Mouse (Mus musculus): ENCODE measurements at regions not wholly inside any gene's neighbourhood (a gene's known extent, or its start where the extent isn't known, plus 50 kb on each side); places are given as distances from the start of the nearest gene placed in this dataset.

- TF ChIP-seq CTCF (IDR thresholded peaks at IDR 0.05; ENCODE audit: insufficient read depth, low read depth, low read length), result no peak
- no peak for TF ChIP-seq POLR2A (IDR thresholded peaks at IDR 0.05; ENCODE audit: insufficient read depth, low read depth, low read length)
Measured at GRCm38 (mm10) chr12:26542451-26542850, 73.4 kb downstream of the Cmpk2 start.
